Mouse (Mus musculus): ENCODE data around the gene Slc29a3. TPM values are rescaled to one million over a fixed set of nuclear protein-coding genes. Genes with fewer than 3 reads are reported as not detected.

Slc29a3 gene
- polyA plus RNA-seq, 1 experiment from 2014 or later: 9.3 TPM

DNA sequence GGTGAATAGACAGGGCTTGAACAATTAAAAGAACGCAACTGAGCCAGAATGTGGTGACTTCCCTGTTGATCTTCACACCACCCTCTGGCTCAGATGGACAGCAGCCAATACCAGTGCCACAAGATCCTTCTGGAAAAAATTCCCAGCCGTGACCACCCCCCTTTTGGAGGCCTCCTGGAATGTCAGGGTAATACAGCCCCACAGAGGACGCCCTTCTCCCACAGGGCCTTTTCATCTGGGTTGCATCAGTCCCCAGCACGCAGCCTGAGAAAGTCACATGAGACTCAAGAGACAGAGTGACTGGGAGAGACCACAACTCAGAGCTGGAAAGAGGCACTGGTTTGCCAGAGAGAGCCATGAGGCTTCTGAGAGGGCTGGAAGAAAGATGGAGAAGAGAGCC is 18.3 kb upstream of the Slc29a3 start:
- ATAC-seq: no peak
- WGBS: 52% methylated on average over 4 of the region's 4 CpGs
- TF ChIP-seq EP300 (IDR thresholded peaks at IDR 0.05) (no peak), CTCF (IDR thresholded peaks at IDR 0.05) (no peak)
- Histone ChIP-seq H3K27me3 (replicated peaks; ENCODE audit: insufficient read depth, low read length) (no peaks in the 10 kb centered on the region), H3K27ac (ENCODE audit: low read length) (no peak overlapping the region), H3K4me1 (ENCODE audit: insufficient read depth, low read depth, low read length) (no peaks in the 10 kb centered on the region), H3K9me3 (ENCODE audit: low read length) (no peaks in the 10 kb centered on the region), H3K4me2 (replicated peaks; ENCODE audit: low read depth, low read length) (no peak overlapping the region), H3K9ac (replicated peaks; ENCODE audit: low read depth) (no peak overlapping the region), H3K4me3 (ENCODE audit: low read depth, low read length) (no peak overlapping the region), H3K36me3 (ENCODE audit: insufficient read depth, low read length) (no peaks in the 10 kb centered on the region)
- no peak for DNase-seq (ENCODE audit: low spot score)

GRCm38 (mm10) chr10:60768614-60769013 is 16.0 kb upstream of the Slc29a3 start:
- no peaks in the 10 kb centered on the region for H3K4me1 ChIP-seq (ENCODE audit: insufficient read depth, low read depth, low read length)
- DNase-seq (ENCODE audit: low spot score): no peak
- H3K4me3 ChIP-seq (ENCODE audit: low read depth, low read length): no peak overlapping the region
- WGBS: 83% methylated on average over 7 of the region's 7 CpGs
- no peak overlapping the region for H3K4me2 ChIP-seq (replicated peaks; ENCODE audit: low read depth, low read length)
- H3K36me3 ChIP-seq (ENCODE audit: insufficient read depth, low read length): no peaks in the 10 kb centered on the region
- no peak for ATAC-seq
- no peak overlapping the region for H3K9ac ChIP-seq (replicated peaks; ENCODE audit: low read depth)
- H3K27ac ChIP-seq (ENCODE audit: low read length): no peak overlapping the region
- no peaks in the 10 kb centered on the region for H3K27me3 ChIP-seq (replicated peaks; ENCODE audit: insufficient read depth, low read length)
- TF ChIP-seq EP300 (IDR thresholded peaks at IDR 0.05): no peak
- TF ChIP-seq CTCF (IDR thresholded peaks at IDR 0.05): no peak
- no peaks in the 10 kb centered on the region for H3K9me3 ChIP-seq (ENCODE audit: low read length)

- no peak overlapping the region for H3K9ac ChIP-seq (replicated peaks; ENCODE audit: low read depth)
- no peak overlapping the region for H3K27ac ChIP-seq (ENCODE audit: low read length)
- H3K4me3 ChIP-seq (ENCODE audit: low read depth, low read length): no peak overlapping the region
- no peak overlapping the region for H3K4me2 ChIP-seq (replicated peaks; ENCODE audit: low read depth, low read length)
- DNase-seq (ENCODE audit: low spot score) (no peak), ATAC-seq (peak; percentile 59)
- H3K36me3 ChIP-seq (ENCODE audit: insufficient read depth, low read length): no peaks in the 10 kb centered on the region
- H3K9me3 ChIP-seq (ENCODE audit: low read length): no peaks in the 10 kb centered on the region
- TF ChIP-seq CTCF (IDR thresholded peaks at IDR 0.05) (no peak), EP300 (IDR thresholded peaks at IDR 0.05) (no peak)
- WGBS: 58% methylated on average over 7 of the region's 7 CpGs
- no peaks in the 10 kb centered on the region for H3K27me3 ChIP-seq (replicated peaks; ENCODE audit: insufficient read depth, low read length)
- H3K4me1 ChIP-seq (ENCODE audit: insufficient read depth, low read depth, low read length): no peaks in the 10 kb centered on the region
Measured at GRCm38 (mm10) chr10:60767400-60767799, 14.8 kb upstream of the Slc29a3 start.

GRCm38 (mm10) chr10:60762126-60762525 is 9.5 kb upstream of the Slc29a3 start:
- H3K4me2 ChIP-seq (replicated peaks; ENCODE audit: low read depth, low read length): no peak overlapping the region
- WGBS: 72% methylated on average over 1 of the region's 1 CpGs
- H3K4me1 ChIP-seq (ENCODE audit: insufficient read depth, low read depth, low read length): no peaks in the 10 kb centered on the region
- DNase-seq (ENCODE audit: low spot score) (peak; percentile 60), ATAC-seq (peak; percentile 74)
- H3K9ac ChIP-seq (replicated peaks; ENCODE audit: low read depth): no peak overlapping the region
- TF ChIP-seq EP300 (IDR thresholded peaks at IDR 0.05) (no peak), CTCF (IDR thresholded peaks at IDR 0.05) (no peak)
- H3K27ac ChIP-seq (ENCODE audit: low read length): no peak overlapping the region
- no peaks in the 10 kb centered on the region for H3K9me3 ChIP-seq (ENCODE audit: low read length)
- H3K36me3 ChIP-seq (ENCODE audit: insufficient read depth, low read length): no peaks in the 10 kb centered on the region
- no peak overlapping the region for H3K4me3 ChIP-seq (ENCODE audit: low read depth, low read length)
- no peaks in the 10 kb centered on the region for H3K27me3 ChIP-seq (replicated peaks; ENCODE audit: insufficient read depth, low read length)

DNA sequence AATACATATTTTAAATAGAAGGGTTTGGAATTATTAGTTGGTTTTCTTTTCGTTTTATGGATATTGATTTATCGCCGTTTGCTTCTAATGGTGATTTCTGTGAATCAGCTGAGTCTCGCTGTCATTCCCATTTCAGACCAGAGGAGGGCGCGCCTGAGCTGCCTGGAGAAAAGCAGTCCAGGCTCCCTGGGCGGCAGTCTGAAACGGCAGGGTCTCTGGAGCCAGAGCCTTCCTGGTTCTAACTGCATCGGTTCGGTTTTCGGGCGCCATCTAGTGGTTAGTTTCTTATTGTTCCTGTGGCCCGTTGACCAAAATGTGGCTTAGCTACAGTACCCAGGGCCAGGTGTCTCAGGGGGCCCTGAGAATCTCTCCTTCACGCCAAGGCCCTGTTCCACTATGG is 7.8 kb upstream of the Slc29a3 start:
- Histone ChIP-seq H3K4me1 (ENCODE audit: insufficient read depth, low read depth, low read length) (no peaks in the 10 kb centered on the region), H3K9ac (replicated peaks; ENCODE audit: low read depth) (no peak overlapping the region), H3K4me3 (ENCODE audit: low read depth, low read length) (no peak overlapping the region), H3K27me3 (replicated peaks; ENCODE audit: insufficient read depth, low read length) (no peaks in the 10 kb centered on the region), H3K9me3 (ENCODE audit: low read length) (no peaks in the 10 kb centered on the region), H3K27ac (ENCODE audit: low read length) (no peak overlapping the region), H3K36me3 (ENCODE audit: insufficient read depth, low read length) (no peaks in the 10 kb centered on the region), H3K4me2 (replicated peaks; ENCODE audit: low read depth, low read length) (no peak overlapping the region)
- ATAC-seq: peak; percentile 89
- peak; percentile 97 for TF ChIP-seq CTCF (IDR thresholded peaks at IDR 0.05)
- TF ChIP-seq EP300 (IDR thresholded peaks at IDR 0.05): no peak
- WGBS: 5% methylated on average over 14 of the region's 14 CpGs
- DNase-seq (ENCODE audit: low spot score): peak; percentile 97

GRCm38 (mm10) chr10:60756992-60757391 is 4.4 kb upstream of the Slc29a3 start:
- no peaks in the 10 kb centered on the region for H3K27me3 ChIP-seq (replicated peaks; ENCODE audit: insufficient read depth, low read length)
- no peaks in the 10 kb centered on the region for H3K9me3 ChIP-seq (ENCODE audit: low read length)
- no peak overlapping the region for H3K4me3 ChIP-seq (ENCODE audit: low read depth, low read length)
- no peak overlapping the region for H3K9ac ChIP-seq (replicated peaks; ENCODE audit: low read depth)
- TF ChIP-seq CTCF (IDR thresholded peaks at IDR 0.05) (peak; percentile 84), EP300 (IDR thresholded peaks at IDR 0.05) (no peak)
- ATAC-seq (no peak), DNase-seq (ENCODE audit: low spot score) (peak; percentile 81)
- no peaks in the 10 kb centered on the region for H3K36me3 ChIP-seq (ENCODE audit: insufficient read depth, low read length)
- H3K4me2 ChIP-seq (replicated peaks; ENCODE audit: low read depth, low read length): no peak overlapping the region
- no peak overlapping the region for H3K27ac ChIP-seq (ENCODE audit: low read length)
- H3K4me1 ChIP-seq (ENCODE audit: insufficient read depth, low read depth, low read length): no peaks in the 10 kb centered on the region
- 5% methylated on average over 7 of the region's 7 CpGs for WGBS

GRCm38 (mm10) chr10:60756146-60756545 is 3.6 kb upstream of the Slc29a3 start:
- Histone ChIP-seq H3K4me2 (replicated peaks; ENCODE audit: low read depth, low read length) (no peak overlapping the region), H3K4me1 (ENCODE audit: insufficient read depth, low read depth, low read length) (peaks cover 8% of the 10 kb centered on the region; the same call in 1 of the 2 replicates), H3K9ac (replicated peaks; ENCODE audit: low read depth) (no peak overlapping the region), H3K27ac (ENCODE audit: low read length) (no peak overlapping the region), H3K4me3 (ENCODE audit: low read depth, low read length) (no peak overlapping the region), H3K9me3 (ENCODE audit: low read length) (no peaks in the 10 kb centered on the region), H3K36me3 (ENCODE audit: insufficient read depth, low read length) (no peaks in the 10 kb centered on the region), H3K27me3 (replicated peaks; ENCODE audit: insufficient read depth, low read length) (no peaks in the 10 kb centered on the region)
- no peak for ATAC-seq
- no peak for DNase-seq (ENCODE audit: low spot score)
- TF ChIP-seq EP300 (IDR thresholded peaks at IDR 0.05) (no peak), CTCF (IDR thresholded peaks at IDR 0.05) (no peak)

Data from lung, postnatal 0 days (tissue).